Mouse (Mus musculus) spleen, embryonic (tissue): ENCODE results near the gene Grn.

Experiments used
- CTCF ChIA-PET: fragments of 350-600 bp; sonication (Branson Sonifier 250); formaldehyde crosslinking; loops from one replicate; lab custom pipeline; 2022; lab: Charles Lee

Grn gene

GRCm38 (mm10) chr11:102418887-102419286 lies 11.2 kb upstream of the Grn start:
- CTCF ChIA-PET: no interaction called here

GRCm38 (mm10) chr11:102421559-102421958 lies 8.6 kb upstream of the Grn start:
- CTCF ChIA-PET: no interaction called here

GRCm38 (mm10) chr11:102424666-102425065 lies 5.4 kb upstream of the Grn start:
- CTCF ChIA-PET: interaction anchor here (0.6 kb wide), 1 partner anchor 247 kb away, joined by 7 read pairs; no protein-coding TSS in a partner anchor

GRCm38 (mm10) chr11:102425555-102426316 lies 4.4 kb upstream of the Grn start:
- CTCF ChIA-PET: interaction anchor here (0.6 kb wide), 1 partner anchor 152 kb away, joined by 3 read pairs; no protein-coding TSS in a partner anchor

- CTCF ChIA-PET: interaction anchor here (1.8 kb wide), 1 partner anchor 120 kb away, joined by 4 read pairs; no protein-coding TSS in a partner anchor
These were observed 1.1 kb upstream of the Grn start for GRCm38 (mm10) chr11:102428981-102429540.

- CTCF ChIA-PET: interaction anchor here (1.8 kb wide), 1 partner anchor 121 kb away, joined by 4 read pairs; no protein-coding TSS in a partner anchor
These were observed 564 bp upstream of the Grn start for GRCm38 (mm10) chr11:102429551-102429950.

- CTCF ChIA-PET: interaction anchor here (0.6 to 1.8 kb wide), 6 partner anchors 21 to 176 kb away, joined by 3 to 7 read pairs (median 4); partner anchors contain the start of gene Ubtf
These were observed 1.0 kb downstream of the Grn start for GRCm38 (mm10) chr11:102431018-102431645.

GRCm38 (mm10) chr11:102431728-102432114 lies 1.6 kb downstream of the Grn start:
- CTCF ChIA-PET: interaction anchor here (0.7 to 0.8 kb wide), 2 partner anchors 121 to 156 kb away, joined by 4 read pairs; no protein-coding TSS in a partner anchor

- CTCF ChIA-PET: interaction anchor here (0.7 to 0.8 kb wide), 2 partner anchors 122 to 157 kb away, joined by 4 read pairs; no protein-coding TSS in a partner anchor
These were observed 2.2 kb downstream of the Grn start for GRCm38 (mm10) chr11:102432115-102432843.

- CTCF ChIA-PET: interaction anchor here (0.6 kb wide), 1 partner anchor 14 kb away, joined by 3 read pairs; no protein-coding TSS in a partner anchor
These were observed 2.8 kb downstream of the Grn start for GRCm38 (mm10) chr11:102432896-102433295.

GRCm38 (mm10) chr11:102433866-102434265 lies 3.8 kb downstream of the Grn start:
- CTCF ChIA-PET: interaction anchor here (0.6 kb wide), 1 partner anchor 14 kb away, joined by 4 read pairs; no protein-coding TSS in a partner anchor

- CTCF ChIA-PET: interaction anchor here (0.8 kb wide), 1 partner anchor 186 kb away, joined by 9 read pairs; no protein-coding TSS in a partner anchor
These were observed 4.3 kb downstream of the Grn start for GRCm38 (mm10) chr11:102434406-102434805.

- CTCF ChIA-PET: interaction anchor here (0.8 kb wide), 1 partner anchor 187 kb away, joined by 9 read pairs; no protein-coding TSS in a partner anchor
These were observed 4.9 kb downstream of the Grn start for GRCm38 (mm10) chr11:102434816-102435705.

- CTCF ChIA-PET: no interaction called here
These were observed 5.8 kb downstream of the Grn start for GRCm38 (mm10) chr11:102435754-102436470.

- CTCF ChIA-PET: no interaction called here
These were observed 6.3 kb downstream of the Grn start for GRCm38 (mm10) chr11:102436471-102436790.

- CTCF ChIA-PET: interaction anchor here (0.6 to 1.5 kb wide), 4 partner anchors 9 to 208 kb away, joined by 3 to 5 read pairs (median 4); no protein-coding TSS in a partner anchor
These were observed 7.3 kb downstream of the Grn start for GRCm38 (mm10) chr11:102437120-102438061.

GRCm38 (mm10) chr11:102438212-102439092 lies 8.3 kb downstream of the Grn start:
- CTCF ChIA-PET: interaction anchor here (1.5 kb wide), 1 partner anchor 8 kb away, joined by 4 read pairs; no protein-coding TSS in a partner anchor
